Mouse (Mus musculus) CD4-positive, CD25-positive, alpha-beta regulatory T cell, adult 4 months (primary cell): Measurements from ENCODE around the gene Wdr25. TPM values are rescaled to one million over a fixed set of nuclear protein-coding genes. Genes with fewer than 3 reads are reported as not detected.

Experiments
- ATAC-seq: one replicate; pipeline ENCODE4 v1.8.0; 2017
- polyA plus RNA-seq, 2 experiments: library from polyadenylated mRNA; unstranded; fragments of 100-300 nt; shearing (Covaris generic); gene quantifications; one replicate each; pipeline ENCODE4 v1.2.1; 2017

The Wdr25 gene
- polyA plus RNA-seq, 2 experiments from 2014 or later = 5.7 to 19.2 TPM

- ATAC-seq = no peak
Observed at GRCm38 (mm10) chr12:108987448-108987847, 94.0 kb downstream of the Wdr25 start.

GRCm38 (mm10) chr12:108990425-108990824 is 97.0 kb downstream of the Wdr25 start:
- ATAC-seq = no peak

- no peak for ATAC-seq
Observed at GRCm38 (mm10) chr12:108993046-108993445, 99.6 kb downstream of the Wdr25 start.

- no peak for ATAC-seq
Observed at GRCm38 (mm10) chr12:108994436-108995031, 101.1 kb downstream of the Wdr25 start.

- no peak for ATAC-seq
Observed at GRCm38 (mm10) chr12:108995976-108996636, 102.7 kb downstream of the Wdr25 start.

- no peak for ATAC-seq
Observed at GRCm38 (mm10) chr12:108997249-108997648, 103.8 kb downstream of the Wdr25 start.

GRCm38 (mm10) chr12:109002978-109003377 is 109.5 kb downstream of the Wdr25 start:
- no peak for ATAC-seq

- ATAC-seq = no peak
Observed at GRCm38 (mm10) chr12:109010070-109010649, 116.7 kb downstream of the Wdr25 start.

GRCm38 (mm10) chr12:109022181-109022691 is 128.8 kb downstream of the Wdr25 start:
- ATAC-seq = no peak

- ATAC-seq = no peak
Observed at GRCm38 (mm10) chr12:109022966-109023365, 129.5 kb downstream of the Wdr25 start.

- ATAC-seq = no peak
Observed at GRCm38 (mm10) chr12:109023780-109024179, 130.3 kb downstream of the Wdr25 start.

GRCm38 (mm10) chr12:109037026-109037425 is 143.6 kb downstream of the Wdr25 start:
- no peak for ATAC-seq

GRCm38 (mm10) chr12:109038179-109038819 is 144.9 kb downstream of the Wdr25 start:
- ATAC-seq = no peak

GRCm38 (mm10) chr12:109039311-109039710 is 145.9 kb downstream of the Wdr25 start:
- no peak for ATAC-seq

GRCm38 (mm10) chr12:109044497-109044896 is 151.1 kb downstream of the Wdr25 start:
- no peak for ATAC-seq

GRCm38 (mm10) chr12:109045581-109045980 is 152.2 kb downstream of the Wdr25 start:
- no peak for ATAC-seq

- ATAC-seq = no peak
Observed at GRCm38 (mm10) chr12:109049949-109050348, 156.5 kb downstream of the Wdr25 start.

GRCm38 (mm10) chr12:109053020-109053806 is 159.8 kb downstream of the Wdr25 start:
- no peak for ATAC-seq

GRCm38 (mm10) chr12:109057736-109058135 is 164.3 kb downstream of the Wdr25 start:
- ATAC-seq = no peak

GRCm38 (mm10) chr12:109058660-109059059 is 165.2 kb downstream of the Wdr25 start:
- ATAC-seq = no peak

- peak; percentile 79 for ATAC-seq
Observed at GRCm38 (mm10) chr12:109067561-109068135, 174.2 kb downstream of the Wdr25 start.

- ATAC-seq = peak; percentile 51
Observed at GRCm38 (mm10) chr12:109068167-109068653, 174.8 kb downstream of the Wdr25 start, which contains the start of gene Begain. TSS of gene Begain (minus strand) at chr12:109068217.
